Mouse (Mus musculus): Measurements from ENCODE around the gene Tmem200a. TPM values are rescaled to one million over a fixed set of nuclear protein-coding genes. Genes with fewer than 3 reads are reported as not detected.

Gene Tmem200a
- polyA plus RNA-seq, 1 experiment from 2014 or later: 13.7 TPM

DNA sequence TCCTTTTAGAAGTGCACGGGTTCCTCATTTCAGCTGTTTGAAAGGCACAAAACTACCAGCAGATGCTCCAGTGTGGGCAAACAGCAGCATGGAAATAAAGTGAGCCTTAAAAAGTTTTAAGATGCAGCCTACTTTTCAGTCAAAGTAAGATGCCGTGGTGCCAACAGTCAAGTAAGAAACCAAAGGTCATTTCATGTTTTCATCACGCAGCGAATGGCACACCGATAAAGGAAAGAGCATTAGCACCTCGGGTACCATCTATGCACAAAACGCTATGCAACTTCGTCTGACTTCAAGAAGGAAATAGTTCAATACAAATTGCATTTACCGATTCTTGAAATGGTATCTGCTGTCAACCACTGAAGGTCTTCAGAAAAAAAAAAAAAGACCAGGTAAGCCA, 1.9 kb downstream of the Tmem200a start:
- no peaks in the 10 kb centered on the region for H3K36me3 ChIP-seq (ENCODE audit: control insufficient read depth, insufficient read depth, low read length)
- no peak overlapping the region for H3K9ac ChIP-seq (ENCODE audit: low read length)
- no peak overlapping the region for H3K4me3 ChIP-seq (ENCODE audit: low read depth, low read length)
- H3K27me3 ChIP-seq (ENCODE audit: control insufficient read depth, insufficient read depth, low read length): peaks cover 4% of the 10 kb centered on the region; the same call in 1 of the 2 replicates
- H3K4me1 ChIP-seq (replicated peaks; ENCODE audit: control insufficient read depth, insufficient read depth, low read length): no peaks in the 10 kb centered on the region
- H3K9me3 ChIP-seq (ENCODE audit: control insufficient read depth, low read length): no peaks in the 10 kb centered on the region
- no peak for DNase-seq (ENCODE audit: low spot score)
- H3K27ac ChIP-seq (ENCODE audit: low read depth, low read length): no peak overlapping the region
- WGBS: 89% methylated on average over 9 of the region's 9 CpGs
- no peak for ATAC-seq (replicated peaks; ENCODE audit: low FRiP score)
- H3K4me2 ChIP-seq (ENCODE audit: low read depth, low read length, severe bottlenecking): no peak overlapping the region

DNA sequence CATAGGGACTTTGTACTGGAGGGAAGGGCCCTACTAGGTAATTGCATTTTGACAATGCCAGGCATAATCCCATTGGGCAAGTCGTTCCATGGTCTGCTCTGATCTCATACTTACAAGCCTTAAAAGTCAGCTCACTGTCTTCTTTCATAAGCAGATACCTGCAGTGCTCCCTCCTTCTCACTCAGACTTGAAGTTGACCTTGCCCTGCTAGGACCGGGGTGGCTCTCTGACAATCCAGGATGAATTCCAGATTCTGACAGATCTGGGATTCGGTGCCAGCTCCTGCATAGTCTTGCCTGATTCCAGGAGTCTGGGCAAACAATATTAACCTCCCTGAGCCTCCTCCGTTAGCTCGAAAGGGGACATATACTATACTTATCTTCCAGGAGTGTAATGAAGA, 6.9 kb downstream of the Tmem200a start:
- 82% methylated on average over 5 of the region's 5 CpGs for WGBS
- Histone ChIP-seq H3K4me1 (replicated peaks; ENCODE audit: control insufficient read depth, insufficient read depth, low read length) (no peaks in the 10 kb centered on the region), H3K4me2 (ENCODE audit: low read depth, low read length, severe bottlenecking) (no peak overlapping the region), H3K9me3 (ENCODE audit: control insufficient read depth, low read length) (no peaks in the 10 kb centered on the region), H3K27me3 (ENCODE audit: control insufficient read depth, insufficient read depth, low read length) (no peaks in the 10 kb centered on the region; the same call in 1 of the 2 replicates), H3K9ac (ENCODE audit: low read length) (no peak overlapping the region), H3K27ac (ENCODE audit: low read depth, low read length) (no peak overlapping the region), H3K4me3 (ENCODE audit: low read depth, low read length) (no peak overlapping the region), H3K36me3 (ENCODE audit: control insufficient read depth, insufficient read depth, low read length) (no peaks in the 10 kb centered on the region)
- no peak for DNase-seq (ENCODE audit: low spot score)
- no peak for ATAC-seq (replicated peaks; ENCODE audit: low FRiP score)

DNA sequence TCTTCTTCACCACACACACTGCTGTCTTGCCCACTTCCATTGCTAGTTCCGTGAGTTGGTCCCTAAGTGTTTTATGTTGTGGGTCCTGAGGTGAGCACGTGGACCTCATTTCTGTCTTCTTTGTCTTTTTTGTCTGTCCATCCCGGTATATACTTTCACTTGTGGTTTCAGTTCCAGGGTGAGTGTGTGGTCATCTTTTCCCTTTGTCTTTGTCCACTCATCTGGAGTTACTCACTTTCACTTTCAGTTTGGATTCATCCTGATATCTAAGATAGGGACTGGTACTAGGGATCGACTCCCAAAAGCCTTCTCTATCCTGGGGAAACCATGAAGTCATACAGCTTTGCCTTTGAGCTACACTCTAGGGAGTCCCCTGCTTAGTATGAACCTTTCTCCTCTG, 15.8 kb downstream of the Tmem200a start:
- Histone ChIP-seq H3K4me1 (replicated peaks; ENCODE audit: control insufficient read depth, insufficient read depth, low read length) (no peaks in the 10 kb centered on the region), H3K4me3 (ENCODE audit: low read depth, low read length) (no peak overlapping the region), H3K27ac (ENCODE audit: low read depth, low read length) (no peak overlapping the region), H3K27me3 (ENCODE audit: control insufficient read depth, insufficient read depth, low read length) (no peaks in the 10 kb centered on the region), H3K36me3 (ENCODE audit: control insufficient read depth, insufficient read depth, low read length) (no peaks in the 10 kb centered on the region), H3K9ac (ENCODE audit: low read length) (no peak overlapping the region), H3K4me2 (ENCODE audit: low read depth, low read length, severe bottlenecking) (no peak overlapping the region), H3K9me3 (ENCODE audit: control insufficient read depth, low read length) (no peaks in the 10 kb centered on the region)
- ATAC-seq (replicated peaks; ENCODE audit: low FRiP score) (no peak), DNase-seq (ENCODE audit: low spot score) (no peak)
- 89% methylated on average over 4 of the region's 4 CpGs for WGBS

DNA sequence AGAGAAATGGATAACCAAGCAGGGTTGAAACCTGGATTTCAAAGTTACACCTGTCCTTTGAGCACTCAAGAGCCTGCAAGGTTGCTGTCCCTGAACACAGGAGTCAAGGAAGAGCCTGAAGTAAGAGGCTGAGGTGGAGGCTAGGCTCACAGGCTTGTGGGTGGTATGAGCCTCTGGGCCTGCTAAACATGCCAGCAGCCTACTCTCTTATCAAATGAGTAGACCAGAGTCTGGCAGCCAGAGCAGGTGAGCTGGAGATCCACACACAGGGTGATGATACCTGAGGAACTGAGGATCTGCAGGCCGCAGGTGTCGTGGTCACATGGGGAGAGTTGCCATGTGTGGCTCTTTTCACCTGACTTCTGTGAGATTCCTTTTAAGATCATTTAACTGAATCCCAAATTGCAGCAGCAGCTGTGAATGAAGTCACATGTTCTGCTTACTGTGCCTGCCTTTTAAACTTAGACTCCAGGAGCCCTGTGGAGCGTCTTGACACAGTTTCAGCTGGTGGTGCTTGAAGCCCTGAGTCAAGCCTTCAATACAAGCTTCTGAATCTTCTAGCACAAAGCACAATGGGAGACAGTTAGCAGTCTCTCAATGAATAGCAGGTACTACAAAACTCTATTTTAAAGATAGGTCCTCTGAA, 19.1 kb downstream of the Tmem200a start:
- H3K9ac ChIP-seq (ENCODE audit: low read length): no peak overlapping the region
- no peak for DNase-seq (ENCODE audit: low spot score)
- H3K27me3 ChIP-seq (ENCODE audit: control insufficient read depth, insufficient read depth, low read length): no peaks in the 10 kb centered on the region
- no peaks in the 10 kb centered on the region for H3K4me1 ChIP-seq (replicated peaks; ENCODE audit: control insufficient read depth, insufficient read depth, low read length)
- ATAC-seq (replicated peaks; ENCODE audit: low FRiP score): no peak
- H3K9me3 ChIP-seq (ENCODE audit: control insufficient read depth, low read length): no peaks in the 10 kb centered on the region
- WGBS: 86% methylated on average over 3 of the region's 3 CpGs
- no peaks in the 10 kb centered on the region for H3K36me3 ChIP-seq (ENCODE audit: control insufficient read depth, insufficient read depth, low read length)
- no peak overlapping the region for H3K4me2 ChIP-seq (ENCODE audit: low read depth, low read length, severe bottlenecking)
- H3K4me3 ChIP-seq (ENCODE audit: low read depth, low read length): no peak overlapping the region
- no peak overlapping the region for H3K27ac ChIP-seq (ENCODE audit: low read depth, low read length)

DNA sequence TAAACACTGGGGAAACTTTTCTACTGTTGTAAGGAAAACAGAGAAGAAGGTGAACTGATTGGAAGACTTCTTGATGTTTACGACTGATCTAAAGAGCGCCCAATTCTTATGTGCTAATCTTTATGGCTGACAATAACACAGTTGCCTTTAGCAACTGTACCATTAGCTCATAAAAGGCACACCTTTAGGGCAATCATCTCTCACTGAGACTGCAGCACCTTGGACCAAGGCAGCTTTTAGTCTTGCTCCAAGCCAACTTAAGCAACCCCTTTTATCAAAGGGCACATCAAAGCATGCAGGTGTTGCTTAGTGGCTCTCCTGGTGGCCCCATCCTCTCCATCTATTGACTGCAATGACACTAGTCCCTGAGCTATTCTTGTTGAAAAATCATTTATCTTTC, 27.7 kb downstream of the Tmem200a start:
- no peaks in the 10 kb centered on the region for H3K4me1 ChIP-seq (replicated peaks; ENCODE audit: control insufficient read depth, insufficient read depth, low read length)
- H3K27ac ChIP-seq (ENCODE audit: low read depth, low read length): no peak overlapping the region
- H3K4me3 ChIP-seq (ENCODE audit: low read depth, low read length): no peak overlapping the region
- H3K4me2 ChIP-seq (ENCODE audit: low read depth, low read length, severe bottlenecking): no peak overlapping the region
- no peaks in the 10 kb centered on the region for H3K27me3 ChIP-seq (ENCODE audit: control insufficient read depth, insufficient read depth, low read length)
- DNase-seq (ENCODE audit: low spot score): no peak
- no peak overlapping the region for H3K9ac ChIP-seq (ENCODE audit: low read length)
- H3K9me3 ChIP-seq (ENCODE audit: control insufficient read depth, low read length): no peaks in the 10 kb centered on the region
- no peaks in the 10 kb centered on the region for H3K36me3 ChIP-seq (ENCODE audit: control insufficient read depth, insufficient read depth, low read length)
- WGBS: 98% methylated on average over 2 of the region's 2 CpGs
- no peak for ATAC-seq (replicated peaks; ENCODE audit: low FRiP score)

DNA sequence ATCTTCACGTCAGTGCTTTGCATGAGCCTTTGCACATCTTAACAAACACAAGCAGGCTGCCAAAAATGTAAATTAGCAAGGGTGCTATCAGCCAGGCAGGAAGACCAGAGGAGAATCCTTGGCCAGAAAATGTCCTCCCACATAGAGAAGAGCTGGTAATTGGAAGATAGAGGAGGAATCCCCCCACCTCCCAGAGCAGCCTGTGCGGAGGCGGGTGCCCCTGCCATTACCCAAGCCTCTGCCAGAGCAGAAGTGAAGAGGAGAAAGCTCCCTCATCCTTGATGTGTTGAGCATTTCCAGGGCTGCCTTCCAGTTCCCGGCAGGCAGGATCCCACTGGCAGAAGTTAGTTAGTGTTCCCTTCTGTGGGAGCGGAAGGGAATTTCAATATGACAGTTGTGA, 43.9 kb downstream of the Tmem200a start:
- Histone ChIP-seq H3K4me1 (replicated peaks; ENCODE audit: control insufficient read depth, insufficient read depth, low read length) (no peaks in the 10 kb centered on the region), H3K4me3 (ENCODE audit: low read depth, low read length) (no peak overlapping the region), H3K36me3 (ENCODE audit: control insufficient read depth, insufficient read depth, low read length) (no peaks in the 10 kb centered on the region), H3K9ac (ENCODE audit: low read length) (no peak overlapping the region), H3K27me3 (ENCODE audit: control insufficient read depth, insufficient read depth, low read length) (no peaks in the 10 kb centered on the region), H3K4me2 (ENCODE audit: low read depth, low read length, severe bottlenecking) (no peak overlapping the region), H3K9me3 (ENCODE audit: control insufficient read depth, low read length) (no peaks in the 10 kb centered on the region), H3K27ac (ENCODE audit: low read depth, low read length) (no peak overlapping the region)
- 86% methylated on average over 5 of the region's 5 CpGs for WGBS
- no peak for DNase-seq (ENCODE audit: low spot score)
- no peak for ATAC-seq (replicated peaks; ENCODE audit: low FRiP score)

DNA sequence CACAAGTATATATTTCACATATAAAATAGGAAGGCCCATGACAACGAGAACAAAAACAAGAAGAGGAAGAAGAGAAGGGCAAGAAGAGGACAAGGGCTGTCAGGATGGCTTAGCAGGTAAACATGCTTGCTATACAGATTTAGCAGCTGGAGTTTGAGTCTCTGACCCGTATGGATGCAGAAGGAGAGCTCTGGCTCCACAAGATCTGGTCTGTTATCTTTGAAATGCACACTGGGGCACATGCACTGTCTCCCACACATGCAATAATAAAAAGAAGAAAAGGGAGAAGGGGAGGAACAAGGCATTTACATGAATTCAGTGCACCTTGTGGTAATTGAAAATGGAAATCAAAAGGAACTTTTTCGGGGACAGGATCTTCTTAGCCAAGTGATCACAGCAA, 60.1 kb downstream of the Tmem200a start:
- H3K9me3 ChIP-seq (ENCODE audit: control insufficient read depth, low read length): no peaks in the 10 kb centered on the region
- no peak overlapping the region for H3K4me3 ChIP-seq (ENCODE audit: low read depth, low read length)
- no peak for DNase-seq (ENCODE audit: low spot score)
- no peak overlapping the region for H3K9ac ChIP-seq (ENCODE audit: low read length)
- H3K27me3 ChIP-seq (ENCODE audit: control insufficient read depth, insufficient read depth, low read length): no peaks in the 10 kb centered on the region
- WGBS: 83% methylated on average over 3 of the region's 3 CpGs
- H3K4me1 ChIP-seq (replicated peaks; ENCODE audit: control insufficient read depth, insufficient read depth, low read length): no peaks in the 10 kb centered on the region
- ATAC-seq (replicated peaks; ENCODE audit: low FRiP score): no peak
- no peak overlapping the region for H3K4me2 ChIP-seq (ENCODE audit: low read depth, low read length, severe bottlenecking)
- no peak overlapping the region for H3K27ac ChIP-seq (ENCODE audit: low read depth, low read length)
- no peaks in the 10 kb centered on the region for H3K36me3 ChIP-seq (ENCODE audit: control insufficient read depth, insufficient read depth, low read length)

DNA sequence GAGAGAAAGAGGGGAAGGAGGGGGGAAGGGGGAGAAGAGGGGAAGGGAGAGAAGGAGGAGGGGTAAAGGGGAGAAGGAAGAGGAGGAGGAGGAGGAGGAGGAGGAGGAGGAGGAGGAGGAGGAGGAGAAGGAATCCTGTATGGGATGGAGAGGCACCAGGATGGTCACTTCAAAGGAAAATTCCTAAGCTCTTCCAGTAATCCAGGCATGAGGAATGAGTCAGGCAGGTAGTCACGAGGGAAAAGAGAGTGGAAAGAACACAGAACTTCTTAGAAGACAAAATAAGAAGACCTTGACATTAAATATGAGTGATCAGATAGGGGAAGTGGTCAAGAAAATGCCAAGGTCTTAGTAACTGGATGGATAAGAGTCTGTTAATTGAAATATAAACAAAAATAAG, 64.6 kb downstream of the Tmem200a start:
- Histone ChIP-seq H3K4me3 (ENCODE audit: low read depth, low read length) (no peak overlapping the region), H3K36me3 (ENCODE audit: control insufficient read depth, insufficient read depth, low read length) (no peaks in the 10 kb centered on the region), H3K9ac (ENCODE audit: low read length) (no peak overlapping the region), H3K27me3 (ENCODE audit: control insufficient read depth, insufficient read depth, low read length) (no peaks in the 10 kb centered on the region), H3K4me1 (replicated peaks; ENCODE audit: control insufficient read depth, insufficient read depth, low read length) (no peaks in the 10 kb centered on the region), H3K9me3 (ENCODE audit: control insufficient read depth, low read length) (no peaks in the 10 kb centered on the region), H3K4me2 (ENCODE audit: low read depth, low read length, severe bottlenecking) (no peak overlapping the region), H3K27ac (ENCODE audit: low read depth, low read length) (no peak overlapping the region)
- DNase-seq (ENCODE audit: low spot score): no peak
- ATAC-seq (replicated peaks; ENCODE audit: low FRiP score): no peak
- 51% methylated on average over 1 of the region's 1 CpGs for WGBS

DNA sequence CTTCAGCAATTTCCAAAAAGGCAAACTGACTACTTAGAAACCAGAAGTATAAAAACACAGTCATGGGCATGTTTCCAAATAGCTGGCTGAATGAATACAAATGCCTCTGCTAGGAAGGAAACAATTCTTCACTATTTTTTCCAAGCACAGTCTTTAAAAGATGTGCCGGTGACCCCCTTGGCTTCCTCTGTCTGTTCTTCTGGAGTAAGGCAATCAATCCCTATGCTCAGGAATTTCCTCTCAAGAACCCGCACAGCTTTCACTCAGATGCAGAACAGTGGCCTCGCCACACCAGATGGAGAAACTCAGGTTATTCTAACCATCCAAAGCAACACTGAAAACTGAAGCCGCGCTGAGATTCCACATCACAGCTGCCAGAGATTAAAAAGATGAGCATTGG, 69.9 kb downstream of the Tmem200a start:
- ATAC-seq (replicated peaks; ENCODE audit: low FRiP score) (no peak), DNase-seq (ENCODE audit: low spot score) (no peak)
- Histone ChIP-seq H3K4me3 (ENCODE audit: low read depth, low read length) (no peak overlapping the region), H3K27me3 (ENCODE audit: control insufficient read depth, insufficient read depth, low read length) (no peaks in the 10 kb centered on the region), H3K4me2 (ENCODE audit: low read depth, low read length, severe bottlenecking) (no peak overlapping the region), H3K27ac (ENCODE audit: low read depth, low read length) (no peak overlapping the region), H3K9me3 (ENCODE audit: control insufficient read depth, low read length) (no peaks in the 10 kb centered on the region), H3K36me3 (ENCODE audit: control insufficient read depth, insufficient read depth, low read length) (no peaks in the 10 kb centered on the region), H3K9ac (ENCODE audit: low read length) (no peak overlapping the region), H3K4me1 (replicated peaks; ENCODE audit: control insufficient read depth, insufficient read depth, low read length) (no peaks in the 10 kb centered on the region)
- WGBS: 75% methylated on average over 5 of the region's 5 CpGs

All from forebrain, embryonic 11.5 days (tissue).